Mouse (Mus musculus) gastrocnemius, postnatal 4 days (tissue): ENCODE results near the gene Ccnd3. TPM values are rescaled to one million over a fixed set of nuclear protein-coding genes. Genes with fewer than 3 reads are reported as not detected.

Experiments used
- total RNA-seq, 2 experiments: library from RNA; stranded (reverse); gene quantifications; 2 replicates each; pipeline ENCODE4 v1.2.3; 2021

The Ccnd3 gene
- total RNA-seq, 2 experiments from 2014 or later, result 270 to 304 TPM

Other genes starting within 250 kb of the Ccnd3 start
- 10 to 100 TPM; 36.0 to 40.5 TPM for gene Mrps10, start 136.2 kb upstream of the Ccnd3 start, total RNA-seq
- under 1 TPM; 0.61 to 0.73 TPM for gene Guca1b, start 119.7 kb upstream of the Ccnd3 start, total RNA-seq
- 1 to 10 TPM in 1 of 2 experiments, under 1 TPM in 1; 0.96 to 1.5 TPM for gene Guca1a, start 104.5 kb upstream of the Ccnd3 start, total RNA-seq
- gene AI661453, start 68.4 kb upstream of the Ccnd3 start, total RNA-seq, result 1 to 10 TPM in 1 of 2 experiments, under 1 TPM in 1; 0.76 to 1.0 TPM
- gene 1700001C19Rik, start 67.7 kb upstream of the Ccnd3 start, total RNA-seq, result not detected
- gene Taf8, start 2.8 kb upstream of the Ccnd3 start, total RNA-seq, result 10 to 100 TPM; 11.9 to 12.5 TPM
- gene Bysl, start 106.4 kb downstream of the Ccnd3 start, total RNA-seq, result 10 to 100 TPM; 15.3 to 15.7 TPM
- gene Med20, start 106.5 kb downstream of the Ccnd3 start, total RNA-seq, result 10 to 100 TPM; 21.7 to 26.1 TPM
- 1 to 10 TPM; 2.6 to 4.0 TPM for gene Gm20517, start 106.5 kb downstream of the Ccnd3 start, total RNA-seq
- gene Usp49, start 125.6 kb downstream of the Ccnd3 start, total RNA-seq, result 1 to 10 TPM; 8.1 to 9.5 TPM
- 100 to 1,000 TPM; 161 TPM for gene Tomm6, start 183.3 kb downstream of the Ccnd3 start, total RNA-seq
- gene Frs3, start 184.0 kb downstream of the Ccnd3 start, total RNA-seq, result 1 to 10 TPM; 7.0 to 7.4 TPM
- 1 to 10 TPM in 1 of 2 experiments, under 1 TPM in 1; 0.42 to 1.1 TPM for gene Gm21981, start 189.4 kb downstream of the Ccnd3 start, total RNA-seq
- gene Prickle4, start 189.7 kb downstream of the Ccnd3 start, total RNA-seq, result 1 to 10 TPM; 1.6 to 3.9 TPM
- not detected for gene Pgc, start 221.8 kb downstream of the Ccnd3 start, total RNA-seq
- gene Tfeb, start 232.0 kb downstream of the Ccnd3 start, total RNA-seq, result 10 to 100 TPM; 62.2 to 72.7 TPM